ENCODE assay signal across 8 mouse cellular contexts in genomic region chr15:89123595-89123994, GRCm38 (mm10). TPM values are rescaled to one million over a fixed set of nuclear protein-coding genes. Genes with fewer than 3 reads are reported as not detected.
A peak's percentile ranks its signal among the peaks of the same experiment; 100 is the strongest.
DNase-seq lines count a peak whose midpoint lies in the region; ATAC-seq and TF ChIP-seq lines count a peak whose summit lies in the region.

No protein-coding gene starts in this region.

- no peak for TF ChIP-seq CTCF in testis, adult 2 months (IDR thresholded peaks at IDR 0.05; ENCODE audit: control insufficient read depth, insufficient read depth, insufficient replicate concordance, low read depth, low read length)

- peak; percentile 54 for DNase-seq in cerebellum, adult 11 months
- no peak for DNase-seq in testis, postnatal 14 days (ENCODE audit: low spot score)
- DNase-seq in liver, result peak; percentile 41
- DNase-seq in right cerebral cortex, adult 18-20 months, result peak; percentile 64
- no peak for DNase-seq in urinary bladder, postnatal 10 days (ENCODE audit: low spot score)

- peak overlapping the region; percentile 91 for H3K9ac ChIP-seq in heart, embryonic 15.5 days

- no peaks in the 10 kb centered on the region for H3K9me3 ChIP-seq in heart, embryonic 15.5 days (replicated peaks)

- no peaks in the 10 kb centered on the region for H3K27me3 ChIP-seq in testis, adult 2 months (ENCODE audit: control insufficient read depth, insufficient read depth, low read length)
- no peaks in the 10 kb centered on the region for H3K27me3 ChIP-seq in heart, embryonic 15.5 days

- H3K4me2 ChIP-seq in heart, embryonic 15.5 days, result peak overlapping the region; percentile 96

- 35% methylated on average over 11 of the region's 11 CpGs for WGBS in heart, embryonic 15.5 days

- no peaks in the 10 kb centered on the region; the same call in 1 of the 2 replicates for H3K36me3 ChIP-seq in testis, adult 2 months (ENCODE audit: control insufficient read depth, insufficient read depth, low read length)
- H3K36me3 ChIP-seq in heart, embryonic 15.5 days, result peaks cover 14% of the 10 kb centered on the region

- ATAC-seq in cerebellum, adult (ENCODE audit: insufficient number of reproducible peaks, low FRiP score, low TSS enrichment), result no peak
- ATAC-seq in heart, embryonic 15.5 days (replicated peaks; ENCODE audit: insufficient number of reproducible peaks, insufficient read depth, low FRiP score, low read depth), result no peak

- H3K27ac ChIP-seq in testis, adult 2 months (ENCODE audit: control insufficient read depth, insufficient read depth, low read depth, low read length), result no peak overlapping the region
- peak overlapping the region; percentile 75 for H3K27ac ChIP-seq in heart, embryonic 15.5 days

- H3K4me3 ChIP-seq in testis, adult 2 months (ENCODE audit: control insufficient read depth, low read depth, low read length), result peak overlapping the region; percentile 85
- peak overlapping the region; percentile 98 for H3K4me3 ChIP-seq in heart, embryonic 15.5 days

- TF ChIP-seq POLR2A in testis, adult 2 months (IDR thresholded peaks at IDR 0.05; ENCODE audit: control insufficient read depth, low read depth, low read length), result no peak

- peaks cover 12% of the 10 kb centered on the region for H3K4me1 ChIP-seq in testis, adult 2 months (ENCODE audit: control insufficient read depth, insufficient read depth, low read length)
- H3K4me1 ChIP-seq in heart, embryonic 15.5 days (replicated peaks), result peaks cover 47% of the 10 kb centered on the region

RNA-seq across cellular contexts. Expression of gene Tubgcp6, which starts 0.7 kb away (rescaled TPM):
- 9.9 and 10.5 TPM in 2 replicates for polyA plus RNA-seq in testis, adult 2 months (2012; rRNA removed)
- polyA plus RNA-seq in heart, embryonic 15.5 days (2015; fragmentation: Nextera tagmentation; extraction: Ambion mirVana), result 7.9 and 10.6 TPM in 2 replicates

RNA-seq across cellular contexts. Expression of gene Hdac10, which starts 4.9 kb away (rescaled TPM):
- 4.0 and 4.5 TPM in 2 replicates for polyA plus RNA-seq in testis, adult 2 months (2012; rRNA removed)
- polyA plus RNA-seq in heart, embryonic 15.5 days (2015; fragmentation: Nextera tagmentation; extraction: Ambion mirVana), result 14.8 and 18.2 TPM in 2 replicates

RNA-seq across cellular contexts. Expression of gene Mapk12, which starts 16.9 kb away (rescaled TPM):
- polyA plus RNA-seq in testis, adult 2 months (2012; rRNA removed), result 0.79 and 1.0 TPM in 2 replicates
- polyA plus RNA-seq in heart, embryonic 15.5 days (2015; fragmentation: Nextera tagmentation; extraction: Ambion mirVana), result 16.0 and 19.1 TPM in 2 replicates

RNA-seq across cellular contexts. Expression of gene Mapk11, which starts 25.8 kb away (rescaled TPM):
- 2.0 and 2.6 TPM in 2 replicates for polyA plus RNA-seq in testis, adult 2 months (2012; rRNA removed)
- polyA plus RNA-seq in heart, embryonic 15.5 days (2015; fragmentation: Nextera tagmentation; extraction: Ambion mirVana), result 3.1 and 4.1 TPM in 2 replicates

RNA-seq across cellular contexts. Expression of gene Selenoo, which starts 34.7 kb away (rescaled TPM):
- polyA plus RNA-seq in testis, adult 2 months (2012; rRNA removed), result 10.5 and 10.7 TPM in 2 replicates
- polyA plus RNA-seq in heart, embryonic 15.5 days (2015; fragmentation: Nextera tagmentation; extraction: Ambion mirVana), result 10.1 and 14.1 TPM in 2 replicates

Comparison
In these comparisons a context has a peak if more than half of its experiments do, and no peak if none do; other contexts are left out.
1. DNase-seq: peak in cerebellum, adult 11 months (single experiment), liver (single experiment) and right cerebral cortex, adult 18-20 months (single experiment); none in testis, postnatal 14 days (single experiment) and urinary bladder, postnatal 10 days (single experiment).